Mouse (Mus musculus) intestine, embryonic 14.5 days (tissue): Measurements from ENCODE around the gene Apol7a. TPM values are rescaled to one million over a fixed set of nuclear protein-coding genes. Genes with fewer than 3 reads are reported as not detected.
A peak's percentile ranks its signal among the peaks of the same experiment; 100 is the strongest.

ENCODE experiments used
- ATAC-seq: fragments of 200-750 bp; cut with Nextera tagmentation; replicated peaks from 2 replicates; pipeline ENCODE4 v1.8.0; 2017; ENCODE audit warnings: low read depth, moderate number of reproducible peaks, moderate TSS enrichment, moderate library complexity; ENCODE audit not compliant: low FRiP score, low TSS enrichment
- DNase-seq: peaks from one replicate; pipeline ENCODE4 v3.0.0-alpha.2; 2018; ENCODE audit warnings: low spot score
- H3K27ac ChIP-seq: fragments of 300-500 bp; sonication (generic); 2 replicates; pipeline ENCODE4 v1.5.1; 2014; ENCODE audit warnings: low read depth, mild to moderate bottlenecking, control low read depth
- H3K27me3 ChIP-seq: fragments of 300-500 bp; sonication (generic); replicated peaks from 2 replicates; pipeline ENCODE4 v1.6.1; 2014; ENCODE audit warnings: low read length, control low read depth; ENCODE audit not compliant: control insufficient read depth, insufficient read depth
- H3K36me3 ChIP-seq: fragments of 300-500 bp; sonication (generic); 2 replicates; pipeline ENCODE4 v1.6.1; 2014; ENCODE audit warnings: low read length, control low read depth; ENCODE audit not compliant: control insufficient read depth, insufficient read depth
- H3K4me1 ChIP-seq: fragments of 300-500 bp; sonication (generic); replicated peaks from 2 replicates; pipeline ENCODE4 v1.6.1; 2014; ENCODE audit warnings: low read length, control low read depth, mixed read lengths; ENCODE audit not compliant: control insufficient read depth, insufficient read depth
- H3K4me2 ChIP-seq: fragments of 300-500 bp; sonication (generic); 2 replicates; pipeline ENCODE4 v1.6.1; 2014; ENCODE audit warnings: low read length
- H3K4me3 ChIP-seq: fragments of 300-500 bp; sonication (generic); 2 replicates; pipeline ENCODE4 v1.5.1; 2014; ENCODE audit warnings: low read depth, low read length, control low read depth, mixed read lengths
- H3K9ac ChIP-seq: fragments of 300-500 bp; sonication (generic); 2 replicates; pipeline ENCODE4 v1.6.1; 2014; ENCODE audit warnings: mild to moderate bottlenecking, low read length
- H3K9me3 ChIP-seq: fragments of 300-500 bp; sonication (generic); 2 replicates; pipeline ENCODE4 v1.6.1; 2016; ENCODE audit warnings: low read length, control low read depth; ENCODE audit not compliant: control insufficient read depth
- WGBS: fragments of 180-500 bp; shearing (Covaris S2); extraction: QIAGEN DNeasy Blood & Tissue Kit; methylation state at CpG from one replicate; pipeline ENCODE4 v1.1.7; 2014; 5-methylcytosine and 5-hydroxymethylcytosine counted together
- polyA plus RNA-seq: library from polyadenylated mRNA; unstranded; fragments of >200 nt; fragmentation: Nextera tagmentation; extraction: Ambion mirVana; gene quantifications from 2 replicates; pipeline ENCODE4 v1.2.1, GENCODE M21; 2014

Gene Apol7a
- polyA plus RNA-seq, 1 experiment from 2014 or later, result 9.7 TPM

GRCm38 (mm10) chr15:77359084-77359483 lies 39.8 kb downstream of the Apol7a start:
- H3K9ac ChIP-seq, result peak overlapping the region; percentile 34
- H3K36me3 ChIP-seq, result no peaks in the 10 kb centered on the region
- no peak overlapping the region for H3K27ac ChIP-seq
- H3K4me2 ChIP-seq, result peak overlapping the region; percentile 49
- WGBS, result 30% methylated on average over 6 of the region's 6 CpGs
- no peaks in the 10 kb centered on the region for H3K9me3 ChIP-seq
- H3K27me3 ChIP-seq, result no peaks in the 10 kb centered on the region
- DNase-seq (no peak), ATAC-seq (no peak)
- peaks cover 30% of the 10 kb centered on the region for H3K4me1 ChIP-seq
- H3K4me3 ChIP-seq, result 0 out of 2 replicates have a peak overlapping the region, but pooled peaks have one; percentile 20

DNA sequence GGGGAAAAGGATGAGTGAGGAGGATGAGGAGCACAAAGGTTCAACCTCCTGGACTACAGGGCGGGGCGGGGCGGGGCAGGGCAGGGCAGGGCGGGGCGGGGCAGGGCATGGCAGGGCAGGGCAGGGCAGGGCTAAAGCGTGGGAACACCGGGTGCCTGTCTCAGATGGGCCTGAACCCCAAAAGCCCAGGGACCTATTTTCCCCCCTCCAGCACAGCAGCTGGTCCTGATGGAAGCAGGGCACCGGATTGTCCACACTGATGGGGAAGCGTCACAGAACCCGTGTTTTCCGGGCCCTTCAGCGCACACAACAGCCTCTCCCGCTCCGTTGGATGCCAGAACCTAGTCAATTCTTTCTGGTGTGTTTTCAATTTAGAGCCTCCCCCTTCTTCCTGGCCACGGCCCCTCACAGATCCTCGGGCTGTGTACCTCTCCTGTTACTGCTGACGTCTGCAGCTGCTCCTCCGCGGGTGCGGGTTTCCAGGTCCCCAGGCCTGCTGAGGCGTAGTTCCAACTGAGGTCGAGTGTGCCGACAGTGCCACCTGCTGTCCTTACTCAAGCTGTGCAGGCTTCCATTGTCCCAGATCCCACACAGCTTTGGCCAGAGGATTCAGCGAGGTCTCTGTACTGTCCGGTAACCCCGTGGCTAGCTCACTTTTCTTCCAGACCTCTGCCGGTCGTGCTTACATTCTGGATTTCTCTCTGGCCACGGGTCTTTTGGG lies 40.4 kb downstream of the Apol7a start:
- ATAC-seq (peak; percentile 89), DNase-seq (peak; percentile 92)
- H3K4me1 ChIP-seq, result peaks cover 29% of the 10 kb centered on the region
- H3K27me3 ChIP-seq, result no peaks in the 10 kb centered on the region
- no peaks in the 10 kb centered on the region for H3K9me3 ChIP-seq
- peak overlapping the region; percentile 49 for H3K4me2 ChIP-seq
- peak overlapping the region; percentile 34 for H3K9ac ChIP-seq
- 3% methylated on average over 24 of the region's 29 CpGs for WGBS
- peak overlapping the region; percentile 20 for H3K4me3 ChIP-seq
- H3K27ac ChIP-seq, result peak overlapping the region; percentile 45; the same call in 1 of the 2 replicates
- no peaks in the 10 kb centered on the region for H3K36me3 ChIP-seq

- Histone ChIP-seq H3K9me3 (no peaks in the 10 kb centered on the region), H3K9ac (no peak overlapping the region), H3K4me1 (peaks cover 22% of the 10 kb centered on the region), H3K36me3 (no peaks in the 10 kb centered on the region), H3K27ac (no peak overlapping the region), H3K27me3 (no peaks in the 10 kb centered on the region), H3K4me2 (peak overlapping the region; percentile 26), H3K4me3 (no peak overlapping the region)
- 13% methylated on average over 11 of the region's 11 CpGs for WGBS
- no peak for ATAC-seq
- DNase-seq, result no peak
Observed at GRCm38 (mm10) chr15:77356248-77356810, 42.6 kb downstream of the Apol7a start.

DNA sequence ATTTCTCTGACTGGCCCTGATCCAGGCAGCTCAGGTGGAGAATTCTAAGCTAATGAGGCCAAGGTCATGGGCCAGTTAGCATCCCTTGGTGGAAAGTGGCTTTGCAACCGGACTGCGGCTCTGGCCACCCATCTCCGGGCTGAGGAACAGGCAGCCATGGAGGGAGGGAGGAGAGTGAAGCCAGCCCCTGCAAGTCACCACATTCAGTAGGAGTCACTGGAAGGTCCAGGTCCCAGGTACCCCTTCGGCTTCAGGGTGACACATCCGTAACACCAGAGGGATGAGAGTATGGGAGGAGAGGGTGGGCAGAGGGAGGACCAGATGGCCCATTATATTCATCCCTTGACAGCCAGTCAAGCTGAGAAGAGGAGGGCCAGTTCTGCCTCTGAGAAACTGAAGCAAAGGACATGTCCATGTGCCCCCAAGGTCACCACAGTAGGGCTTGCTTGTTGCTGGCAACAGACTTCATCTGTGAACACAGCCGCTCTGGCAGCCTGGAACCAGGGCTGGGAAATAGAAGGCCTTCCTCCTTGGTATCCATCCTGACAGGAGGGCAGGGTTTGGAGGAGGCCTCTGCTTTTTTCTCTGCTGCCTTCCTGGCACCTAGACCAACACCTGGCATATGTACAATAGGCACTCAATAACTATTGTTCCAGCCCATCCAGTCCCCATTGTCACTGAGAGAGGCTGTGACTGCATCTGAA lies 43.9 kb downstream of the Apol7a start:
- H3K9me3 ChIP-seq, result no peaks in the 10 kb centered on the region
- no peak for DNase-seq
- whole genome bisulfite sequencing, result 84% methylated on average over 6 of the region's 6 CpGs
- H3K36me3 ChIP-seq, result no peaks in the 10 kb centered on the region
- peaks cover 22% of the 10 kb centered on the region for H3K4me1 ChIP-seq
- no peak for ATAC-seq
- no peak overlapping the region for H3K27ac ChIP-seq
- H3K4me2 ChIP-seq, result no peak overlapping the region
- no peak overlapping the region for H3K9ac ChIP-seq
- no peak overlapping the region for H3K4me3 ChIP-seq
- no peaks in the 10 kb centered on the region for H3K27me3 ChIP-seq

GRCm38 (mm10) chr15:77354496-77354847 lies 44.4 kb downstream of the Apol7a start:
- Histone ChIP-seq H3K4me1 (peaks cover 20% of the 10 kb centered on the region), H3K4me3 (no peak overlapping the region), H3K27ac (no peak overlapping the region), H3K9me3 (no peaks in the 10 kb centered on the region), H3K27me3 (no peaks in the 10 kb centered on the region), H3K9ac (no peak overlapping the region), H3K36me3 (no peaks in the 10 kb centered on the region), H3K4me2 (no peak overlapping the region)
- 67% methylated on average over 4 of the region's 4 CpGs for WGBS
- DNase-seq, result no peak
- ATAC-seq, result no peak

DNA sequence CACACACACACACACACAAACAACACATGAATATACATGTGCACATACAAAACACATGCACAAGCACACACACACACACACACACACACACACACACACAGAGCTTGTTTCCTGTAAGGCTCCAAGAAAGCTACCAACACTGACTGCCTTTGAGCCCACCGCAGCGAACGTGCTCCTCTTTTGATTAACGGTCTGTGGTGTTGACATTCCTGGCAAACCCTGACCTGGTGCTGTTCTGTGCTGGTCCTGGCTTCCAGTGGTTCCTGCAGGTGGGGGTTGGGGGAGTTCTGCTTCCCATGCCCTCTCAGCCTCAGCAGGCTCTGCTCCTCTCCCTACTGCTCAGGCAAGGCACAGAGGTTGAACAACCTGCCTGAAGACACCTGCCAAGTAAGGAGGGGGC lies 45.1 kb downstream of the Apol7a start:
- Histone ChIP-seq H3K9me3 (no peaks in the 10 kb centered on the region), H3K4me3 (no peak overlapping the region), H3K27ac (no peak overlapping the region), H3K4me2 (no peak overlapping the region), H3K27me3 (no peaks in the 10 kb centered on the region), H3K4me1 (peaks cover 19% of the 10 kb centered on the region), H3K36me3 (no peaks in the 10 kb centered on the region), H3K9ac (no peak overlapping the region)
- WGBS, result 18% methylated on average over 4 of the region's 4 CpGs
- DNase-seq (no peak), ATAC-seq (no peak)

DNA sequence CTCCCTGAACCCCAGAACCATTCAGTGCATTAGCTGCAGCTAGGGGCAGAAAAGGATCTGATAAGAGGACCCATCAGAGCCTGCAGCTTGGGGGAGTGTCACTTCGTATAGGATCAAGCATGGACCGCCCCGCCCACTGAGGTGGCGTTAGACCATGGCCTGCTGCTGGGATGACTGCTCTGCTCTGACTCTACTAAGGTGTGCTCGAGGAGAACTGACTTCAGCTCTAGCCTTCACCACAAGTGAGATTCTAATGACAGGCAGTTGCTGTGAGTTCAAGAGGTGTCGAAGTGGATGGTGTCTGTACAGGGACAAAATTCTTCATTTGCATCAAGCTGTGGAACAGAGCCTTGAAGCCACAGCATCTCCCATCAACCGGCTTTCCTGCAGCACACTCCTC lies 46.0 kb downstream of the Apol7a start:
- Histone ChIP-seq H3K4me1 (peaks cover 13% of the 10 kb centered on the region), H3K4me2 (no peak overlapping the region), H3K4me3 (no peak overlapping the region), H3K27ac (no peak overlapping the region), H3K9ac (no peak overlapping the region), H3K36me3 (no peaks in the 10 kb centered on the region), H3K27me3 (no peaks in the 10 kb centered on the region), H3K9me3 (no peaks in the 10 kb centered on the region)
- WGBS, result 60% methylated on average over 7 of the region's 7 CpGs
- DNase-seq, result no peak
- no peak for ATAC-seq

DNA sequence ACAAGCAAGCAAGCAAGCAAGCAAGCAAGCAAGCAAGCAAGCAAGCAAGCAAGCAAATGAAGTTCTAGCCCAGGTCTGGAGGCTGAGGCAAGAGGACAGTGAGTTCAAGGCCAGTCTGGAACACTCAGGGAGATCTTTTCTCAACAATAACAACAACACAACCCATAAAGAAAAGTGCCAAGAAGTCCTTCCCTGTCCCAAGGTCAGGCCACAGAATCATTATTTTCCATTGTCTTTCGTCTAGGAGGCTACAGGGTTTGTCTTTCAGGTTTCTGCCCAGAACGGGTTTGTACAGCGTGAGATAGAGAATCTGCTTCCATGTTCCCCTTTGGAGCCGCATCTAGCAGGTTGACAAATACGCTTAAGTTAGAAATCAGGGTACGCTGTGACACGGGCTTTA lies 48.8 kb downstream of the Apol7a start:
- ATAC-seq, result no peak
- WGBS, result 84% methylated on average over 7 of the region's 7 CpGs
- Histone ChIP-seq H3K36me3 (no peaks in the 10 kb centered on the region), H3K27ac (no peak overlapping the region), H3K4me3 (no peak overlapping the region), H3K9ac (no peak overlapping the region), H3K9me3 (no peaks in the 10 kb centered on the region), H3K27me3 (no peaks in the 10 kb centered on the region), H3K4me2 (no peak overlapping the region), H3K4me1 (peaks cover 1% of the 10 kb centered on the region)
- DNase-seq, result no peak
